ENCODE assay signal across 7 mouse cellular contexts in the genomic region with DNA sequence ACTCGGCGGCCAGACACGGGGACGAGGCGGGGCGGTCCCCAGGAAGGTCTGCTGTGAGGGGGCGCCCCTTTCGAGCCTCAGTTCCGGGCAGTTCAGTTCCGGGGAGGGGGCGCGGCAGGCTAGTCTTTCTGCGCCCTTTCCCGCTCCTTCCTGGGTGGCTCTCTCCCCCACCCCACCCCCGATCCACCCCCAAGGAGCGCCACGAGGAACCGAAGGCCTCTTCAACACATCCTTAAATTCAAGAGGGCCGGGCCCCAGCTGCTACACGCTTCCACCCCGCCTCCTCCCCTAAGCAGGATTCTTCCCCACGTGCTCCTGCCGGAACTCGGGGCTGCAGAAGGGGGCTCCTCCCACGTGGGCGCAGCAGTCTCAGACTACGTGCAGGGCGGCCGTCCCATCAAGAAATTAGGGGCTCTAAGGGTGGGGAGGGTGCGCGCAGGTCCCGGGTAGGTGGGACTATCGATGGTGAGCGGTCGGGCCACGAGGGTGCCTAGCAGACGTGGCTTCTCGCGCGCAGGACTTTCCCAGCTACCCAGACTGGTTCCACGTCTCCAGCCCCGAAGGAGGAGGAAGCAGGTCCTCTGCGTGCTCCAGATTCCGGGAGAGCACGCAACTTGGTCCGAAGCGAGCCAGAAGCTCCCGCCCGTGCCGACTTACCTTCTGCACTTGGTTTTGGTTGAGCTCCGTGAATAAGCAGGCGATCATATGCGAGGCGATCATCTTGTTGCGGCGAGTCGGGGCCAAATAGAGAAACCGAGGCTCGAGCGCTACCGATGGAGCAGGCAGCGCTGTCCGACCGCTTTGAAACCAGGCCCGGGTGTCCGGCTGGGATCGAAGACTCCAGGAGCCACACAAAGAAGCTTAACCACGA. TPM values are rescaled to one million over a fixed set of nuclear protein-coding genes. Genes with fewer than 3 reads are reported as not detected.
DNase-seq lines count a peak whose midpoint lies in the region; ATAC-seq and TF ChIP-seq lines count a peak whose summit lies in the region.

No protein-coding gene starts in this region.

- H3K9ac ChIP-seq in MEL (ENCODE audit: control insufficient read depth, low read depth, low read length, poor library complexity, severe bottlenecking), result peak overlapping the region; percentile 80
- H3K9ac ChIP-seq in embryonic facial prominence, embryonic 14.5 days (ENCODE audit: low read depth, low read length), result peak overlapping the region; percentile 75
- peak overlapping the region; percentile 65 for H3K9ac ChIP-seq in hindbrain, embryonic 12.5 days
- H3K9ac ChIP-seq in liver, embryonic 14.5 days (replicated peaks), result peak overlapping the region; percentile 51

- H3K4me1 ChIP-seq in MEL (ENCODE audit: control insufficient read depth in 1 of 2, insufficient read depth in 2 of 2, low read length in 2 of 2), result peaks cover 17 to 49% of the 10 kb centered on the region in 2 experiments
- H3K4me1 ChIP-seq in embryonic facial prominence, embryonic 14.5 days (ENCODE audit: control insufficient read depth, insufficient read depth, low read length), result 0 out of 2 replicates have a peak, but pooled peaks cover 7% of the 10 kb centered on the region
- peaks cover 25% of the 10 kb centered on the region for H3K4me1 ChIP-seq in hindbrain, embryonic 12.5 days
- peaks cover 5 to 22% of the 10 kb centered on the region in 2 experiments for H3K4me1 ChIP-seq in liver, embryonic 14.5 days (replicated peaks; ENCODE audit: control insufficient read depth in 2 of 2, insufficient read depth in 2 of 2, low read length in 1 of 2)

- no peaks in the 10 kb centered on the region for H3K9me3 ChIP-seq in MEL (replicated peaks; ENCODE audit: insufficient read depth, low read length)
- H3K9me3 ChIP-seq in embryonic facial prominence, embryonic 14.5 days (ENCODE audit: control insufficient read depth, low read length), result no peaks in the 10 kb centered on the region
- H3K9me3 ChIP-seq in hindbrain, embryonic 12.5 days (replicated peaks), result no peaks in the 10 kb centered on the region
- no peaks in the 10 kb centered on the region for H3K9me3 ChIP-seq in liver, embryonic 14.5 days (ENCODE audit: control insufficient read depth, low read length)

- H3K27me3 ChIP-seq in MEL (ENCODE audit: control insufficient read depth in 1 of 2, insufficient read depth in 2 of 2, low read length in 2 of 2), result no peaks in the 10 kb centered on the region
- H3K27me3 ChIP-seq in embryonic facial prominence, embryonic 14.5 days (replicated peaks; ENCODE audit: control insufficient read depth, insufficient read depth, low read length), result no peaks in the 10 kb centered on the region
- peaks cover 11% of the 10 kb centered on the region for H3K27me3 ChIP-seq in hindbrain, embryonic 12.5 days
- H3K27me3 ChIP-seq in liver, embryonic 14.5 days (ENCODE audit: control insufficient read depth, insufficient read depth, low read length), result no peaks in the 10 kb centered on the region

- H3K36me3 ChIP-seq in MEL (ENCODE audit: control insufficient read depth in 1 of 2, insufficient read depth in 2 of 2, low read length in 2 of 2), result peaks cover 0 to 37% of the 10 kb centered on the region in 2 experiments; a peak in 3 of 4 replicates
- no peaks in the 10 kb centered on the region for H3K36me3 ChIP-seq in embryonic facial prominence, embryonic 14.5 days (ENCODE audit: control insufficient read depth, insufficient read depth, low read length)
- H3K36me3 ChIP-seq in hindbrain, embryonic 12.5 days, result no peaks in the 10 kb centered on the region
- H3K36me3 ChIP-seq in liver, embryonic 14.5 days (replicated peaks; ENCODE audit: control insufficient read depth, insufficient read depth, low read depth), result no peaks in the 10 kb centered on the region

- TF ChIP-seq EP300 in MEL (IDR thresholded peaks at IDR 0.05; ENCODE audit: low read depth in 1 of 2, low read length in 2 of 2), result no peak
- TF ChIP-seq EP300 in liver, embryonic 14.5 days (IDR thresholded peaks at IDR 0.05; ENCODE audit: low read depth), result no peak

- WGBS in embryonic facial prominence, embryonic 14.5 days, result 1% methylated on average over 62 of the region's 68 CpGs
- WGBS in hindbrain, embryonic 12.5 days, result under 1% methylated on average over 67 of the region's 68 CpGs
- under 1% methylated on average over 68 of the region's 68 CpGs for WGBS in liver, embryonic 14.5 days (ENCODE audit: insufficient replicate concordance)

- TF ChIP-seq POLR2A in MEL (IDR thresholded peaks at IDR 0.05; ENCODE audit: control insufficient read depth in 1 of 2, insufficient read depth in 1 of 2, low read depth in 1 of 2, low read length in 2 of 2, poor library complexity in 1 of 2), result peak in 1 of 2 experiments; percentile 21; a peak in 2 of 4 replicates

- H3K27ac ChIP-seq in MEL (ENCODE audit: control insufficient read depth, low read depth, low read length), result peak overlapping the region; percentile 70
- H3K27ac ChIP-seq in embryonic facial prominence, embryonic 14.5 days (replicated peaks; ENCODE audit: low read depth, low read length), result peak overlapping the region; percentile 69
- H3K27ac ChIP-seq in hindbrain, embryonic 12.5 days, result peak overlapping the region; percentile 48; the same call in 1 of the 2 replicates
- 0 out of 2 replicates have a peak overlapping the region, but pooled peaks have one; percentile 29 for H3K27ac ChIP-seq in liver, embryonic 14.5 days

- peak overlapping the region; percentile 71 for H3K4me2 ChIP-seq in embryonic facial prominence, embryonic 14.5 days (ENCODE audit: low read depth, low read length)
- H3K4me2 ChIP-seq in hindbrain, embryonic 12.5 days (replicated peaks), result peak overlapping the region; percentile 99
- H3K4me2 ChIP-seq in liver, embryonic 14.5 days (ENCODE audit: low read depth), result peak overlapping the region; percentile 94

- H3K4me3 ChIP-seq in MEL (ENCODE audit: control insufficient read depth in 1 of 2, insufficient read depth in 1 of 2, low read depth in 2 of 2, low read length in 2 of 2), result peak overlapping the region; percentile 80 to 88
- peak overlapping the region; percentile 58 for H3K4me3 ChIP-seq in embryonic facial prominence, embryonic 14.5 days (ENCODE audit: low read depth, low read length)
- H3K4me3 ChIP-seq in hindbrain, embryonic 12.5 days, result peak overlapping the region; percentile 54
- peak overlapping the region; percentile 57 to 64 for H3K4me3 ChIP-seq in liver, embryonic 14.5 days (ENCODE audit: insufficient read depth in 1 of 2, low read depth in 2 of 2, low read length in 2 of 2)

- peak; percentile 66 for DNase-seq in CD4-positive helper T cell, adult 2 months (ENCODE audit: low read depth, low spot score)
- peak; percentile 90 for DNase-seq in MEL (ENCODE audit: low read depth, low spot score)
- DNase-seq in embryonic facial prominence, embryonic 14.5 days (ENCODE audit: low spot score), result peak; percentile 91
- DNase-seq in liver, embryonic 14.5 days (ENCODE audit: low read depth in 3 of 3, low spot score in 3 of 3), result peak in 1 of 3 experiments; percentile 30
- DNase-seq in naive thymus-derived CD4-positive, alpha-beta T cell, adult 2 months (ENCODE audit: low read depth), result peak; percentile 42
- DNase-seq in thymus, postnatal 10 days (ENCODE audit: low spot score in 2 of 2), result peak; percentile 39 to 42

- no peak for TF ChIP-seq CTCF in MEL (IDR thresholded peaks at IDR 0.05 in 2 of 3, conservative IDR thresholded peaks at IDR 0.05 in 1 of 3; ENCODE audit: control insufficient read depth in 1 of 3, insufficient read depth in 1 of 3, low read depth in 2 of 3, low read length in 3 of 3, poor library complexity in 1 of 3, severe bottlenecking in 1 of 3)
- no peak for TF ChIP-seq CTCF in liver, embryonic 14.5 days (IDR thresholded peaks at IDR 0.05; ENCODE audit: low read depth)

- H3K79me2 ChIP-seq in MEL (ENCODE audit: control insufficient read depth, insufficient read depth, low read length, poor library complexity), result peaks cover 50% of the 10 kb centered on the region

- ATAC-seq in embryonic facial prominence, embryonic 14.5 days (ENCODE audit: low read depth), result peak; percentile 67
- ATAC-seq in hindbrain, embryonic 12.5 days (ENCODE audit: low FRiP score), result peak; percentile 45
- peak; percentile 11; the same call in 1 of the 2 replicates for ATAC-seq in liver, embryonic 14.5 days (ENCODE audit: insufficient read depth)

- TF ChIP-seq RAD21 in MEL (IDR thresholded peaks at IDR 0.05; ENCODE audit: low read depth, low read length), result no peak

TF ChIP-seq in MEL, 35 proteins besides CTCF, POLR2A, EP300 and RAD21 (continues in another document):
- TF ChIP-seq MEF2A (IDR thresholded peaks at IDR 0.05; ENCODE audit: extremely low read depth, insufficient replicate concordance, low read depth, low read length, poor library complexity, severe bottlenecking), result no peak
- TF ChIP-seq ZMIZ1 (IDR thresholded peaks at IDR 0.05; ENCODE audit: low read depth, low read length), result no peak
- peak; percentile 14; the same call in 1 of the 2 replicates for TF ChIP-seq MAFK (IDR thresholded peaks at IDR 0.05; ENCODE audit: borderline replicate concordance, low read depth, low read length)
- peak; percentile 93 for TF ChIP-seq MYC (IDR thresholded peaks at IDR 0.05; ENCODE audit: low read depth, low read length)
- peak; percentile 94 for TF ChIP-seq SIN3A (IDR thresholded peaks at IDR 0.05; ENCODE audit: low read length)
- TF ChIP-seq NELFE (IDR thresholded peaks at IDR 0.05; ENCODE audit: low read depth, low read length), result peak; percentile 33; the same call in 1 of the 2 replicates
- TF ChIP-seq HCFC1 (IDR thresholded peaks at IDR 0.05; ENCODE audit: low read depth, low read length), result 0 out of 2 replicates have a peak, but pooled peaks have one; percentile 21
- TF ChIP-seq BHLHE40 (IDR thresholded peaks at IDR 0.05; ENCODE audit: borderline replicate concordance, low read depth, low read length), result 0 out of 2 replicates have a peak, but pooled peaks have one; percentile 41
- TF ChIP-seq MXI1 (IDR thresholded peaks at IDR 0.05; ENCODE audit: low read depth, low read length), result peak; percentile 99
- peak; percentile 6; the same call in 1 of the 2 replicates for TF ChIP-seq ELF1 (IDR thresholded peaks at IDR 0.05; ENCODE audit: low read depth, low read length)
- peak; percentile 82 for TF ChIP-seq USF1 (IDR thresholded peaks at IDR 0.05; ENCODE audit: low read depth, low read length)
- 0 out of 2 replicates have a peak, but pooled peaks have one; percentile 34 for TF ChIP-seq TBP (IDR thresholded peaks at IDR 0.05; ENCODE audit: low read depth, low read length)
- TF ChIP-seq MAX (IDR thresholded peaks at IDR 0.05; ENCODE audit: low read length), result peak; percentile 94
- no peak for TF ChIP-seq ZKSCAN1 (IDR thresholded peaks at IDR 0.05; ENCODE audit: low read depth, low read length)

RNA-seq across cellular contexts. Expression of a gene that starts 0.8 kb away (rescaled TPM):
- 51.6 and 75.6 TPM in 2 replicates for total RNA-seq in MEL (2012; rRNA removed)
- polyA plus RNA-seq in MEL (2012; ENCODE audit: insufficient read depth in 1 of 2, insufficient read length in 2 of 2, low read depth in 1 of 2, low replicate concordance in 2 of 2, missing spikeins in 1 of 2), result 10 to 100 TPM in 1 of 2 experiments, not detected in 1; 44.2 TPM
- polyA plus RNA-seq in embryonic facial prominence, embryonic 14.5 days (2014; fragmentation: Nextera tagmentation; extraction: Ambion mirVana), result 16.7 and 17.7 TPM in 2 replicates
- polyA plus RNA-seq in hindbrain, embryonic 12.5 days (2016; fragmentation: Nextera tagmentation; extraction: Ambion mirVana), result 9.5 and 11.8 TPM in 2 replicates
- 2.4 and 3.2 TPM in 2 replicates for polyA plus RNA-seq in liver, embryonic 14.5 days (2012; rRNA removed)
- 2.5 and 5.6 TPM in 2 replicates for polyA plus RNA-seq in liver, embryonic 14.5 days (2014; fragmentation: Nextera tagmentation; extraction: Ambion mirVana)

Comparison
In these comparisons a context has a peak if more than half of its experiments do, and no peak if none do; other contexts are left out.
1. ATAC-seq: peak in every context shown above with its lines; median percentile 67 in embryonic facial prominence, embryonic 14.5 days; 45 in hindbrain, embryonic 12.5 days; 11 in liver, embryonic 14.5 days.